Mouse (Mus musculus): ENCODE measurements at regions not wholly inside any gene's neighbourhood (a gene's known extent, or its start where the extent isn't known, plus 50 kb on each side); places are given as distances from the start of the nearest gene placed in this dataset.

DNA sequence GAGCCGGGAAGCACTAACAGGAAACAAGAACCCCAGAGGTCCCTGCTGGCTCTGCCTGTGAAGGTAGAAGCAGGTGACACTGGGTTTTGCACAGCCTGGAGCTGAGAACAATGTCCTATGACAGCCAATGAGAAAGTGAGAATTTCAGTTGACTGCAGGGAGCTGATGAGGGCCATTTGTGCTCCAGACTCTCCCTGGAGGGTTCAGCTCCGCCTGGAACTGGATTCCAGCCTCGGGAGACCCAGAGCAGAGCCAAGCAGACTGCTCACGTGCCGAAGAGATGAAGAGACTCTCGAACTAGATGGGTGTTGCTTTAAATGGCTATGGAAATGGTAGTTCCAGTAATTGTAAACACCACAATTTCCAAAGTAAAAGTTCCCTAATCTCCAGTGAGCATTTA is 93.5 kb downstream of the Cand1 start:
- WGBS: 48% methylated on average over 6 of the region's 6 CpGs
- TF ChIP-seq EP300 (optimal IDR thresholded peaks at IDR 0.05): no peak
- TF ChIP-seq CTCF (IDR thresholded peaks at IDR 0.05; ENCODE audit: low read depth): no peak

DNA sequence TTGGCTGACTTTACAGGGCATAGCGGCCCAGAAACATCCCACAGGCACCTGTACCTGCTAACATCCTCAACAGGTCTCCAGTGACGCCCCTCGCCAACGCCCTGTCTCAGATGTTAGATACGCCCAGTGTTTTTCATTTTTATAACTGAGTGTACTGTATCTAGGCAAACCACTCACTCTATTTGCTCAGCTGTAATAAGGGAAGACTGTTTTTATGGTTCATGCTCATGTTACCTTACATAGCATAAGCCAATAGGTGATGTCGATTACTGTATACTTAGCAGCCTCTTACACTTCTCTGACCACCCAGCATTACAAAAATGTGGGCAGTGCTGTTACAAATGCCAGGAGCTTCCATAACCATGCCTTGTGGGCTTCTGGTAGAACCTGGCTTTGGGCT is 97.0 kb downstream of the Cand1 start:
- no peaks in the 10 kb centered on the region for H3K4me1 ChIP-seq (replicated peaks; ENCODE audit: control insufficient read depth, insufficient read depth)
- 92% methylated on average over 6 of the region's 6 CpGs for WGBS

More for the DNA sequence above, 93.5 kb downstream of the Cand1 start:
- no peak overlapping the region for H3K4me3 ChIP-seq (ENCODE audit: low read depth, low read length)
- H3K9ac ChIP-seq (ENCODE audit: low read length): no peak overlapping the region
- ATAC-seq (ENCODE audit: low FRiP score, low TSS enrichment) (no peak), DNase-seq (ENCODE audit: low spot score) (no peak)
- H3K27ac ChIP-seq (replicated peaks): no peak overlapping the region
- H3K9me3 ChIP-seq (ENCODE audit: control insufficient read depth, low read length): no peaks in the 10 kb centered on the region
- H3K27me3 ChIP-seq (ENCODE audit: control insufficient read depth, insufficient read depth, low read length): no peaks in the 10 kb centered on the region
- no peak overlapping the region for H3K4me2 ChIP-seq (replicated peaks; ENCODE audit: low read depth)
- H3K4me1 ChIP-seq (replicated peaks; ENCODE audit: control insufficient read depth, insufficient read depth): no peaks in the 10 kb centered on the region
- H3K36me3 ChIP-seq (ENCODE audit: control insufficient read depth, insufficient read depth, low read length): no peaks in the 10 kb centered on the region

DNA sequence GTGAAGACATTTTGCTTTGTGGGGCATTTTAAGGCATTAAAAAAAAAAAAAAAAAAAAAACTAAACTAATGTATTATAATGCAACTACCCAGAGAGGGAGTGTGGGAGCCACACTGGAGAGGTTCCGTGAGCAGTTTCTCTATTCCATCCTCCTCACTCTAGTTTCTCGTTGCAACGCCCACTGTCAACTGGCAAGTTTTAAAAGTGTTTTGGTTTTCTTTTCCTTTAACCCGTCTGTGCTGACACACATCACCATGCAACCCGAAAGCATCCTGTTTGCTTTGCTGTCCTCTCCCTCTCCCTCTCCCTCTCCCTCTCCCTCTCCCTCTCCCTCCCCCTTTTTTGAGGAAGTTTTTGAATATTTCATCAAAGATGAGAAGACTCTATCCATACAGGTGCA is 97.5 kb downstream of the Cand1 start:
- DNase-seq (ENCODE audit: low spot score) (no peak), ATAC-seq (ENCODE audit: low FRiP score, low TSS enrichment) (no peak)
- Histone ChIP-seq H3K36me3 (ENCODE audit: control insufficient read depth, insufficient read depth, low read length) (no peaks in the 10 kb centered on the region), H3K9ac (ENCODE audit: low read length) (no peak overlapping the region), H3K4me3 (ENCODE audit: low read depth, low read length) (no peak overlapping the region), H3K27ac (replicated peaks) (no peak overlapping the region), H3K9me3 (ENCODE audit: control insufficient read depth, low read length) (no peaks in the 10 kb centered on the region), H3K4me1 (replicated peaks; ENCODE audit: control insufficient read depth, insufficient read depth) (no peaks in the 10 kb centered on the region), H3K27me3 (ENCODE audit: control insufficient read depth, insufficient read depth, low read length) (no peaks in the 10 kb centered on the region), H3K4me2 (replicated peaks; ENCODE audit: low read depth) (no peak overlapping the region)
- WGBS: 59% methylated on average over 5 of the region's 5 CpGs
- TF ChIP-seq EP300 (optimal IDR thresholded peaks at IDR 0.05): no peak

More for the DNA sequence above, 97.0 kb downstream of the Cand1 start:
- Histone ChIP-seq H3K27ac (replicated peaks) (no peak overlapping the region), H3K9ac (ENCODE audit: low read length) (no peak overlapping the region), H3K4me2 (replicated peaks; ENCODE audit: low read depth) (no peak overlapping the region), H3K9me3 (ENCODE audit: control insufficient read depth, low read length) (no peaks in the 10 kb centered on the region), H3K27me3 (ENCODE audit: control insufficient read depth, insufficient read depth, low read length) (no peaks in the 10 kb centered on the region), H3K36me3 (ENCODE audit: control insufficient read depth, insufficient read depth, low read length) (no peaks in the 10 kb centered on the region), H3K4me3 (ENCODE audit: low read depth, low read length) (no peak overlapping the region)
- ATAC-seq (ENCODE audit: low FRiP score, low TSS enrichment): peak; percentile 54; the same call in 1 of the 2 replicates
- DNase-seq (ENCODE audit: low spot score): peak; percentile 22
- TF ChIP-seq EP300 (optimal IDR thresholded peaks at IDR 0.05): no peak
- no peak for TF ChIP-seq CTCF (IDR thresholded peaks at IDR 0.05; ENCODE audit: low read depth)

DNA sequence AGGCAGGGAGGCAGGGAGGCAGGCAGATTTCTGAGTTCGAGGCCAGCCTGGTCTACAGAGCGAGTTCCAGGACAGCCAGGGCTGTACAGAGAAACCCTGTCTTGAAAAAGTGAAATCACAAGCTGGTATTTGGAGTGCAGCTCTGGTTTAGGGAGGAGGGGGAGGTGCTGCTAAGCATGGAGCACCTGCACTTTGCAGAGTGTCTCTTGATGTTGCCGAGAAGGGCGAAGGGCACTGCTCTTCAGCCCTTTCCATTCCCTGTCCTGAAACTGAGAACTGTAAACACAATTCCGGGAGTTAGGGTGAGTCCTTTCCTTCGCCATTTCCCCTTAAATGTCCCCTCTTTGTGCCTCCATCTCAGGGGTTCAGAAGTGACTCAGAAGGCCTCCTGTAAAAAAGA is 101.6 kb downstream of the Cand1 start:
- DNase-seq (ENCODE audit: low spot score) (no peak), ATAC-seq (ENCODE audit: low FRiP score, low TSS enrichment) (no peak)
- WGBS: 47% methylated on average over 6 of the region's 6 CpGs
- H3K9ac ChIP-seq (ENCODE audit: low read length): no peak overlapping the region
- no peaks in the 10 kb centered on the region for H3K9me3 ChIP-seq (ENCODE audit: control insufficient read depth, low read length)
- no peaks in the 10 kb centered on the region for H3K36me3 ChIP-seq (ENCODE audit: control insufficient read depth, insufficient read depth, low read length)
- no peaks in the 10 kb centered on the region for H3K4me1 ChIP-seq (replicated peaks; ENCODE audit: control insufficient read depth, insufficient read depth)
- H3K4me3 ChIP-seq (ENCODE audit: low read depth, low read length): no peak overlapping the region
- no peak overlapping the region for H3K4me2 ChIP-seq (replicated peaks; ENCODE audit: low read depth)
- TF ChIP-seq EP300 (optimal IDR thresholded peaks at IDR 0.05): no peak
- no peak for TF ChIP-seq CTCF (IDR thresholded peaks at IDR 0.05; ENCODE audit: low read depth)
- no peaks in the 10 kb centered on the region for H3K27me3 ChIP-seq (ENCODE audit: control insufficient read depth, insufficient read depth, low read length)
- H3K27ac ChIP-seq (replicated peaks): no peak overlapping the region

DNA sequence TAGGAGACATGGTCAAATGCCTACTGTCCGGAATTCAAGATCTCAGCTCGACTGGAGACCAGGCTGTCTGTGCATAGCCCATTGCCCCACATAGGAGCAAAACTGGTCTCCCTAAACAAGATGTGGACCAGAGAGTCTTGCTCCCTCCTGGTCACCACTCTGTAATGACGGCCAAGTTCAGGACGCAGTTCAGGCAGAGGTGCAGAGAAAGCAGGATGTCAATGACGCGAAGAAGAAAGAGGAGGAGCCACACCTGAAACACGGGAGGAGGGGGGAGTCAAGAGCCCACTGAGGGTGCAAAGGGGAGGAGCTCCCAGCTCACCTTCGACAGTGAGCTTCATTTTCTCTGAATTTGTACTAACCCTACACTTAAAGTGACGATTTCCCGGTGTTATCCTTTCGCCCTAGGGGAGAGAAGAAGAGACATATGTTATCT is 104.3 kb downstream of the Cand1 start:
- Histone ChIP-seq H3K36me3 (ENCODE audit: control insufficient read depth, insufficient read depth, low read length) (no peaks in the 10 kb centered on the region), H3K4me3 (ENCODE audit: low read depth, low read length) (no peak overlapping the region), H3K9ac (ENCODE audit: low read length) (no peak overlapping the region), H3K4me2 (replicated peaks; ENCODE audit: low read depth) (no peak overlapping the region), H3K4me1 (replicated peaks; ENCODE audit: control insufficient read depth, insufficient read depth) (no peaks in the 10 kb centered on the region), H3K27me3 (ENCODE audit: control insufficient read depth, insufficient read depth, low read length) (no peaks in the 10 kb centered on the region), H3K27ac (replicated peaks) (no peak overlapping the region), H3K9me3 (ENCODE audit: control insufficient read depth, low read length) (no peaks in the 10 kb centered on the region)
- TF ChIP-seq EP300 (optimal IDR thresholded peaks at IDR 0.05) (no peak), CTCF (IDR thresholded peaks at IDR 0.05; ENCODE audit: low read depth) (no peak)
- WGBS: 29% methylated on average over 11 of the region's 11 CpGs
- DNase-seq (ENCODE audit: low spot score) (no peak), ATAC-seq (ENCODE audit: low FRiP score, low TSS enrichment) (no peak)

DNA sequence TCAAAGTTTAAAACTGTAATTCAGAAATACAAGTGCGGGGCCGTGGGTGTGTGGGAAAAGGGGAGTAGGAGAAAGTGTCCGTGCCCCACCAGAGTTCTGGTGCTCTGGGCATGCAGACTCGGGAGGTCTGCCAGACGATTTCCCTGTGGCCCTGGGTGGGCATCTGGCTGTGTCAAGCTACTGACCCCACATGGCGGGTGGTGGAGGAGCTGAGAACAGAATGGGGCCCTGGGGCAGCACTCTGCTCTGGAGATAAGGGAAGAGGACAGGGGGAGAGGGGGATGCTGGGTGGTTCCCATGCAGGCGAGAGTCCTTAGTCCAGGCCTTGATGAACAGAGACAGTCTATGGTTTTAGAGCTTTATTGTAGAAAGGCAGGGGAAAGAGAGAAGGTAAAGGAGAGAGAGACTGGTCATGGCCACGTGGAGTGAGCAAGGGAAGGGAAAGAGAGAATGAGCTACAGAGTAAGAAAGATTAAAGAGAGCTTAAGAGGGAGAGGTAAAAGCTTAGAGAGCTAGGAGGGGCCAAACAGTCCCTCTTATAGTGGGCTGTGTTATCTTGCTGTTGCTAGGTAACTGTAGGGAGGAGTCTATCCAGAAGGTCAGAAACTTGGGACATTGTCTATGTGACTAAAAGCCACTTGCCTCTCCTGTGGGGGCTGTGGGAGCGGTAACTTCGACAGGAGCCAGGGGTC is 104.9 kb downstream of the Cand1 start:
- H3K27me3 ChIP-seq (ENCODE audit: control insufficient read depth, insufficient read depth, low read length): no peaks in the 10 kb centered on the region
- 56% methylated on average over 10 of the region's 10 CpGs for WGBS
- no peak overlapping the region for H3K4me2 ChIP-seq (replicated peaks; ENCODE audit: low read depth)
- no peak for TF ChIP-seq CTCF (IDR thresholded peaks at IDR 0.05; ENCODE audit: low read depth)
- no peak for TF ChIP-seq EP300 (optimal IDR thresholded peaks at IDR 0.05)
- no peak overlapping the region for H3K27ac ChIP-seq (replicated peaks)
- DNase-seq (ENCODE audit: low spot score) (no peak), ATAC-seq (ENCODE audit: low FRiP score, low TSS enrichment) (no peak)
- H3K4me3 ChIP-seq (ENCODE audit: low read depth, low read length): no peak overlapping the region
- no peak overlapping the region for H3K9ac ChIP-seq (ENCODE audit: low read length)
- no peaks in the 10 kb centered on the region for H3K4me1 ChIP-seq (replicated peaks; ENCODE audit: control insufficient read depth, insufficient read depth)
- no peaks in the 10 kb centered on the region for H3K9me3 ChIP-seq (ENCODE audit: control insufficient read depth, low read length)
- no peaks in the 10 kb centered on the region for H3K36me3 ChIP-seq (ENCODE audit: control insufficient read depth, insufficient read depth, low read length)

All from stomach, postnatal 0 days (tissue).